ENCODE assay signal across 17 mouse cellular contexts in genomic region chr5:82956012-82956411, GRCm38 (mm10).
DNase-seq lines count a peak whose midpoint lies in the region; ATAC-seq and TF ChIP-seq lines count a peak whose summit lies in the region.
"Had no signal": no experiment of that assay in that cellular context is flagged by ENCODE, and none has a peak within 500 bp of the region (broad histone marks: within the 10 kb centered on the region; RNA-seq: fewer than 3 reads in every experiment).

No protein-coding gene starts in this region.

- no peak overlapping the region for H3K27ac ChIP-seq in forebrain, embryonic 14.5 days (ENCODE audit: low read depth, low read length)
- H3K27ac ChIP-seq in forebrain, embryonic 11.5 days (ENCODE audit: low read depth, low read length) = no peak overlapping the region
- no peak overlapping the region for H3K27ac ChIP-seq in forebrain, embryonic 16.5 days (ENCODE audit: low read length)
- no peak overlapping the region for H3K27ac ChIP-seq in forebrain, postnatal 0 days (ENCODE audit: low read depth, low read length)
- H3K27ac ChIP-seq: embryonic facial prominence, embryonic 13.5 days; embryonic facial prominence, embryonic 15.5 days had no signal

- H3K4me1 ChIP-seq in forebrain, embryonic 14.5 days (ENCODE audit: control insufficient read depth, insufficient read depth, low read length) = no peaks in the 10 kb centered on the region
- H3K4me1 ChIP-seq in forebrain, embryonic 11.5 days (replicated peaks; ENCODE audit: control insufficient read depth, insufficient read depth, low read length) = no peaks in the 10 kb centered on the region
- no peaks in the 10 kb centered on the region for H3K4me1 ChIP-seq in forebrain, embryonic 16.5 days (replicated peaks; ENCODE audit: control insufficient read depth, insufficient read depth, low read length)
- no peaks in the 10 kb centered on the region for H3K4me1 ChIP-seq in forebrain, postnatal 0 days (ENCODE audit: insufficient read depth)
- H3K4me1 ChIP-seq: embryonic facial prominence, embryonic 13.5 days; embryonic facial prominence, embryonic 15.5 days had no signal

- no peaks in the 10 kb centered on the region for H3K27me3 ChIP-seq in forebrain, embryonic 14.5 days (replicated peaks; ENCODE audit: control insufficient read depth, insufficient read depth, low read length)
- no peaks in the 10 kb centered on the region for H3K27me3 ChIP-seq in forebrain, embryonic 11.5 days (ENCODE audit: control insufficient read depth, insufficient read depth, low read length)
- H3K27me3 ChIP-seq in forebrain, embryonic 16.5 days (replicated peaks; ENCODE audit: control insufficient read depth, insufficient read depth, low read length) = no peaks in the 10 kb centered on the region
- no peaks in the 10 kb centered on the region for H3K27me3 ChIP-seq in forebrain, postnatal 0 days (ENCODE audit: insufficient read depth, low read length)
- H3K27me3 ChIP-seq: embryonic facial prominence, embryonic 13.5 days; embryonic facial prominence, embryonic 15.5 days had no signal

- WGBS in forebrain, embryonic 14.5 days = 65% methylated on average over 3 of the region's 3 CpGs
- whole genome bisulfite sequencing in forebrain, embryonic 11.5 days = 90% methylated on average over 3 of the region's 3 CpGs
- 60% methylated on average over 3 of the region's 3 CpGs for WGBS in forebrain, embryonic 16.5 days
- 59% methylated on average over 3 of the region's 3 CpGs for whole genome bisulfite sequencing in forebrain, postnatal 0 days

- TF ChIP-seq CTCF in forebrain, postnatal 0 days (IDR thresholded peaks at IDR 0.05; ENCODE audit: low read depth) = no peak
- no peak for TF ChIP-seq CTCF in brain, embryonic 14.5 days (IDR thresholded peaks at IDR 0.05; ENCODE audit: borderline replicate concordance, extremely low read depth, insufficient read depth, insufficient read length)

- no peak overlapping the region for H3K4me2 ChIP-seq in forebrain, embryonic 14.5 days (ENCODE audit: low read length)
- H3K4me2 ChIP-seq in forebrain, embryonic 11.5 days (ENCODE audit: low read depth, low read length, severe bottlenecking) = no peak overlapping the region
- H3K4me2 ChIP-seq in forebrain, embryonic 16.5 days (ENCODE audit: low read length) = no peak overlapping the region
- H3K4me2 ChIP-seq in forebrain, postnatal 0 days (ENCODE audit: low read depth) = no peak overlapping the region
- H3K4me2 ChIP-seq: embryonic facial prominence, embryonic 13.5 days; embryonic facial prominence, embryonic 15.5 days had no signal

- no peaks in the 10 kb centered on the region for H3K9me3 ChIP-seq in forebrain, embryonic 14.5 days (replicated peaks; ENCODE audit: control insufficient read depth, low read length)
- no peaks in the 10 kb centered on the region for H3K9me3 ChIP-seq in forebrain, embryonic 11.5 days (ENCODE audit: control insufficient read depth, low read length)
- no peaks in the 10 kb centered on the region for H3K9me3 ChIP-seq in forebrain, embryonic 16.5 days (ENCODE audit: control insufficient read depth, low read length)
- H3K9me3 ChIP-seq in forebrain, postnatal 0 days (ENCODE audit: low read length) = no peaks in the 10 kb centered on the region
- H3K9me3 ChIP-seq: embryonic facial prominence, embryonic 13.5 days; embryonic facial prominence, embryonic 15.5 days had no signal

- ATAC-seq in forebrain, embryonic 14.5 days = no peak
- ATAC-seq in forebrain, embryonic 11.5 days (replicated peaks; ENCODE audit: low FRiP score) = no peak
- peak; percentile 58 for ATAC-seq in forebrain, embryonic 16.5 days
- no peak for ATAC-seq in forebrain, postnatal 0 days

- H3K36me3 ChIP-seq in forebrain, embryonic 14.5 days (ENCODE audit: control insufficient read depth, insufficient read depth, low read length) = no peaks in the 10 kb centered on the region
- no peaks in the 10 kb centered on the region for H3K36me3 ChIP-seq in forebrain, embryonic 11.5 days (ENCODE audit: control insufficient read depth, insufficient read depth, low read length)
- H3K36me3 ChIP-seq in forebrain, embryonic 16.5 days (ENCODE audit: control insufficient read depth, insufficient read depth) = no peaks in the 10 kb centered on the region
- no peaks in the 10 kb centered on the region for H3K36me3 ChIP-seq in forebrain, postnatal 0 days (ENCODE audit: insufficient read depth)
- H3K36me3 ChIP-seq: embryonic facial prominence, embryonic 13.5 days; embryonic facial prominence, embryonic 15.5 days had no signal

- H3K4me3 ChIP-seq in forebrain, embryonic 14.5 days (ENCODE audit: low read depth, low read length) = no peak overlapping the region
- H3K4me3 ChIP-seq in forebrain, embryonic 11.5 days (ENCODE audit: low read depth, low read length) = no peak overlapping the region
- H3K4me3 ChIP-seq in forebrain, embryonic 16.5 days (replicated peaks; ENCODE audit: low read length) = no peak overlapping the region
- H3K4me3 ChIP-seq in forebrain, postnatal 0 days (ENCODE audit: low read depth, low read length) = no peak overlapping the region
- H3K4me3 ChIP-seq: embryonic facial prominence, embryonic 13.5 days; embryonic facial prominence, embryonic 15.5 days; erythroblast, embryonic 14.5 days had no signal

- no peak for TF ChIP-seq POLR2A in brain, embryonic 14.5 days (IDR thresholded peaks at IDR 0.05; ENCODE audit: borderline replicate concordance, extremely low read depth, insufficient read depth, insufficient read length, poor library complexity, severe bottlenecking)

- no peak overlapping the region for H3K9ac ChIP-seq in forebrain, embryonic 14.5 days (ENCODE audit: low read length)
- H3K9ac ChIP-seq in forebrain, embryonic 11.5 days (ENCODE audit: low read length) = no peak overlapping the region
- no peak overlapping the region for H3K9ac ChIP-seq in forebrain, embryonic 16.5 days (replicated peaks; ENCODE audit: low read depth, low read length)
- no peak overlapping the region for H3K9ac ChIP-seq in forebrain, postnatal 0 days
- H3K9ac ChIP-seq: embryonic facial prominence, embryonic 13.5 days; embryonic facial prominence, embryonic 15.5 days had no signal

- DNase-seq in forebrain, embryonic 14.5 days (ENCODE audit: low spot score) = peak; percentile 33
- no peak for DNase-seq in forebrain, embryonic 11.5 days (ENCODE audit: low spot score)
- DNase-seq in forebrain, postnatal 0 days = no peak
- DNase-seq in brain, embryonic 14.5 days (ENCODE audit: low read depth) = peak; percentile 66
- DNase-seq in embryo, embryonic 9.5 days (ENCODE audit: extremely low spot score) = no peak
- DNase-seq: adrenal gland, adult 2 months; adrenal gland, postnatal 10 days; adrenal gland, postnatal 25 days; cerebellum, adult 11-12 months; cerebellum, adult 2 months; cerebellum, adult 9-10 months; cerebellum, postnatal 10 days; cerebellum, postnatal 25 days had no signal

Comparison
In these comparisons a context has a peak if more than half of its experiments do, and no peak if none do; other contexts are left out.
1. DNase-seq: peak in forebrain, embryonic 14.5 days (single experiment) and brain, embryonic 14.5 days (single experiment); none in forebrain, embryonic 11.5 days (single experiment), forebrain, postnatal 0 days (single experiment) and embryo, embryonic 9.5 days (single experiment).